Mouse (Mus musculus): ENCODE measurements at regions not wholly inside any gene's neighbourhood (a gene's known extent, or its start where the extent isn't known, plus 50 kb on each side); places are given as distances from the start of the nearest gene placed in this dataset.

DNA sequence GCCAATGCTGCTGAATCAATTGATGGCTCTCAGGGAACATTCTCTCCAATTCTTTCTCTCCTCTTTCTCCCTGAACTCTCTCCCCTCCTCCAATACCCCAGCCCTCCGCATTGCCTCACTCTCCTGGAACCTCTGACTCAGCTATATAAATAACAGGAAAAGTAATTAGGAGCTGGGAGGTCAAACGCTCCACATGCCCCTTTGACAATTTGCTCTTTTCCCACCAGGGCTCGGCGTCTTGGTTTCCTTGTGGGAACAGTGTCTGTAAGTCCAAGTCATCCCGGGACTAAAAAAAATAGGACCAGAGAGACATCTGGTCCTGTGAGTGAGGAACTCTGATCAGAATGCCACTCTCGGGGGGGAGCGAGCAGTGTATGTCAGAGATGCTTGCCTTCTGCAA lies 94.7 kb upstream of the Gm10181 start:
- TF ChIP-seq CTCF (IDR thresholded peaks at IDR 0.05; ENCODE audit: borderline replicate concordance, extremely low read depth, insufficient read depth, insufficient read length) (no peak), POLR2A (IDR thresholded peaks at IDR 0.05; ENCODE audit: borderline replicate concordance, extremely low read depth, insufficient read depth, insufficient read length, poor library complexity, severe bottlenecking) (no peak)
